17 mouse cellular contexts compared by ENCODE assay signal in the genomic region with DNA sequence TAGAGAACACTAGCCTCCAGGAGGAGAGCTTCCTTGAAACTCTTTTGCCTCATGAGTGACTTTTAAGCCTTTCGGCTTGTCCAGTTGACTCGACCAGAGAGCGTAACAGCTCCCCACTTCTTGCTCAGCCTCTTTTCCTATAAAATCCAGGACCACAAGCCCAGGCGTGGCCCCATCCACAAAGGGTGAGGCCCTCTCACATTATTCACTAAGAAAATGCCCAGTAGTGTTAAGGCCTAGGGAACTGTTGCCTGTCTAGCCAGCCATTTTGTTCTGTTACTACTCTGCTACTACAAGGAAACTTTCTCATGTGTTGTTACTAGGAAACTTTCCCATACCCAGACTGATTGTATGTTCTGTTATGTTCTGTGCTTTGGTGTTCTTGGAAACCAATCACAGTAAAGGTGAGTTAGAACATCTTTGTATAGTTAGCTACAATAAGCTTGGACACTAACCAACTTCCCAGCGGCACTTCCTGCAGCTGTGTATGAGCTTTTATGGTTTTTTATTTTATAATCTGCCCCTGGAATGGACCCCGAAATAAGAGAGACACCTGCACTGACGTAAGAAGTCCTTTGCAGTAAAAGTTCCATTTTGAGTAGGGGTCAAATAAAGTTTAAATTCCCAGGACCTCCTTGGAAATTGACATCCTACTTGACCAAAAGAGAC.
"Had no signal": no experiment of that assay in that cellular context is flagged by ENCODE, and none has a peak within 500 bp of the region (broad histone marks: within the 10 kb centered on the region; RNA-seq: fewer than 3 reads in every experiment).

No protein-coding gene starts in this region.

- DNase-seq: kidney, adult 2 months; kidney, postnatal 25 days; liver, embryonic 13.5 days; lung, adult 2 months; lung, postnatal 14 days; lung, postnatal 4 days; retina, postnatal 1 day; right cerebral cortex, postnatal 25 days; spleen, adult 18-20 months; thymus, postnatal 25 days had no signal

- H3K9ac ChIP-seq: liver, embryonic 13.5 days; midbrain, embryonic 12.5 days; midbrain, embryonic 15.5 days; neural tube, embryonic 13.5 days; stomach, embryonic 15.5 days had no signal

- H3K27ac ChIP-seq: kidney, postnatal 0 days; liver, embryonic 13.5 days; midbrain, embryonic 12.5 days; midbrain, embryonic 15.5 days; neural tube, embryonic 13.5 days; stomach, embryonic 15.5 days had no signal

- H3K27me3 ChIP-seq: liver, embryonic 13.5 days; midbrain, embryonic 12.5 days; midbrain, embryonic 15.5 days; neural tube, embryonic 13.5 days; stomach, embryonic 15.5 days had no signal

- H3K36me3 ChIP-seq: liver, embryonic 13.5 days; midbrain, embryonic 12.5 days; midbrain, embryonic 15.5 days; neural tube, embryonic 13.5 days; stomach, embryonic 15.5 days had no signal

- H3K4me3 ChIP-seq: liver, embryonic 13.5 days; midbrain, embryonic 12.5 days; midbrain, embryonic 15.5 days; myocyte; neural tube, embryonic 13.5 days; stomach, embryonic 15.5 days had no signal

- H3K4me2 ChIP-seq: liver, embryonic 13.5 days; midbrain, embryonic 12.5 days; midbrain, embryonic 15.5 days; neural tube, embryonic 13.5 days; stomach, embryonic 15.5 days had no signal

- ATAC-seq: intestine, postnatal 0 days; midbrain, embryonic 15.5 days had no signal

- H3K9me3 ChIP-seq: liver, embryonic 13.5 days; midbrain, embryonic 15.5 days; neural tube, embryonic 13.5 days; stomach, embryonic 15.5 days had no signal

- H3K4me1 ChIP-seq: liver, embryonic 13.5 days; midbrain, embryonic 12.5 days; midbrain, embryonic 15.5 days; neural tube, embryonic 13.5 days; stomach, embryonic 15.5 days had no signal
